Mouse (Mus musculus): ENCODE data around the gene Tuba8.

Tuba8 gene

GRCm38 (mm10) chr6:121194956-121195731, 15.4 kb upstream of the Tuba8 start:
- no peak for DNase-seq (ENCODE audit: inconsistent age in 2 of 2, low spot score in 1 of 2)

- DNase-seq (ENCODE audit: inconsistent age in 2 of 2, low spot score in 1 of 2), result no peak
Measured at GRCm38 (mm10) chr6:121197807-121198365, 12.6 kb upstream of the Tuba8 start.

- no peak for DNase-seq (ENCODE audit: inconsistent age in 2 of 2, low spot score in 1 of 2)
Measured at GRCm38 (mm10) chr6:121200458-121200857, 10.0 kb upstream of the Tuba8 start.

GRCm38 (mm10) chr6:121202026-121202425, 8.5 kb upstream of the Tuba8 start:
- no peak for DNase-seq (ENCODE audit: inconsistent age in 2 of 2, low spot score in 1 of 2)

- DNase-seq (ENCODE audit: inconsistent age in 2 of 2, low spot score in 1 of 2), result no peak
Measured at GRCm38 (mm10) chr6:121206481-121206880, 4.0 kb upstream of the Tuba8 start.

- DNase-seq (ENCODE audit: inconsistent age in 2 of 2, low spot score in 1 of 2), result no peak
Measured at GRCm38 (mm10) chr6:121209584-121209983, 912 bp upstream of the Tuba8 start.

GRCm38 (mm10) chr6:121210926-121211289, 412 bp downstream of the Tuba8 start:
- DNase-seq (ENCODE audit: inconsistent age in 2 of 2, low spot score in 1 of 2), result no peak

- DNase-seq (ENCODE audit: inconsistent age in 2 of 2, low spot score in 1 of 2), result peak in 1 of 2 experiments; percentile 60
Measured at GRCm38 (mm10) chr6:121211743-121212142, 1.2 kb downstream of the Tuba8 start.

GRCm38 (mm10) chr6:121212988-121213387, 2.5 kb downstream of the Tuba8 start:
- DNase-seq (ENCODE audit: inconsistent age in 2 of 2, low spot score in 1 of 2), result no peak

GRCm38 (mm10) chr6:121214221-121214620, 3.7 kb downstream of the Tuba8 start:
- DNase-seq (ENCODE audit: inconsistent age in 2 of 2, low spot score in 1 of 2), result no peak

GRCm38 (mm10) chr6:121214667-121215330, 4.3 kb downstream of the Tuba8 start:
- DNase-seq (ENCODE audit: inconsistent age in 2 of 2, low spot score in 1 of 2), result no peak

- no peak for DNase-seq (ENCODE audit: inconsistent age in 2 of 2, low spot score in 1 of 2)
Measured at GRCm38 (mm10) chr6:121215336-121215735, 4.8 kb downstream of the Tuba8 start.

- no peak for DNase-seq (ENCODE audit: inconsistent age in 2 of 2, low spot score in 1 of 2)
Measured at GRCm38 (mm10) chr6:121215896-121216295, 5.4 kb downstream of the Tuba8 start.

- DNase-seq (ENCODE audit: inconsistent age in 2 of 2, low spot score in 1 of 2), result no peak
Measured at GRCm38 (mm10) chr6:121216589-121217255, 6.2 kb downstream of the Tuba8 start.

- DNase-seq (ENCODE audit: inconsistent age in 2 of 2, low spot score in 1 of 2), result no peak
Measured at GRCm38 (mm10) chr6:121218002-121218401, 7.5 kb downstream of the Tuba8 start.

- peak in 1 of 2 experiments; percentile 36 for DNase-seq (ENCODE audit: inconsistent age in 2 of 2, low spot score in 1 of 2)
Measured at GRCm38 (mm10) chr6:121219406-121219805, 8.9 kb downstream of the Tuba8 start.

GRCm38 (mm10) chr6:121220181-121220580, 9.7 kb downstream of the Tuba8 start:
- DNase-seq (ENCODE audit: inconsistent age in 2 of 2, low spot score in 1 of 2), result no peak

GRCm38 (mm10) chr6:121221876-121222597, 11.5 kb downstream of the Tuba8 start:
- peak in 1 of 2 experiments; percentile 58 for DNase-seq (ENCODE audit: inconsistent age in 2 of 2, low spot score in 1 of 2)

- DNase-seq (ENCODE audit: inconsistent age in 2 of 2, low spot score in 1 of 2), result no peak
Measured at GRCm38 (mm10) chr6:121223001-121223400, 12.5 kb downstream of the Tuba8 start.

- DNase-seq (ENCODE audit: inconsistent age in 2 of 2, low spot score in 1 of 2), result no peak
Measured at GRCm38 (mm10) chr6:121224067-121224466, 13.6 kb downstream of the Tuba8 start.

GRCm38 (mm10) chr6:121224993-121225392, 14.5 kb downstream of the Tuba8 start:
- DNase-seq (ENCODE audit: inconsistent age in 2 of 2, low spot score in 1 of 2), result no peak

All from adrenal gland, adult (tissue).